Mouse (Mus musculus) heart, postnatal 36 days (tissue): Measurements from ENCODE around the gene Pitpnm2. TPM values are rescaled to one million over a fixed set of nuclear protein-coding genes. Genes with fewer than 3 reads are reported as not detected.

Experiments used
- DNase-seq, 2 experiments: peaks; one replicate each; pipeline ENCODE4 v3.0.0; 2021 to 2022
- intact Hi-C: fragments of 180-260 bp; cut with DNase I; formaldehyde crosslinking; loops from one replicate; pipeline ENCODE4 v1.15.1; 2025
- total RNA-seq, 2 experiments: library from RNA; stranded (reverse); gene quantifications; 2 replicates each; pipeline ENCODE4 v1.2.3; 2021

Pitpnm2 gene
- total RNA-seq, 2 experiments from 2014 or later, result 43.9 to 45.5 TPM

GRCm38 (mm10) chr5:124078794-124079416 lies 170.7 kb downstream of the Pitpnm2 start:
- intact Hi-C loops, result no loop called here
- DNase-seq, result no peak

- intact Hi-C loops, result no loop called here
- DNase-seq, result no peak
Observed at GRCm38 (mm10) chr5:124077856-124078460, 171.6 kb downstream of the Pitpnm2 start.

GRCm38 (mm10) chr5:124077241-124077640 lies 172.3 kb downstream of the Pitpnm2 start:
- DNase-seq, result no peak
- intact Hi-C loops, result no loop called here

DNA sequence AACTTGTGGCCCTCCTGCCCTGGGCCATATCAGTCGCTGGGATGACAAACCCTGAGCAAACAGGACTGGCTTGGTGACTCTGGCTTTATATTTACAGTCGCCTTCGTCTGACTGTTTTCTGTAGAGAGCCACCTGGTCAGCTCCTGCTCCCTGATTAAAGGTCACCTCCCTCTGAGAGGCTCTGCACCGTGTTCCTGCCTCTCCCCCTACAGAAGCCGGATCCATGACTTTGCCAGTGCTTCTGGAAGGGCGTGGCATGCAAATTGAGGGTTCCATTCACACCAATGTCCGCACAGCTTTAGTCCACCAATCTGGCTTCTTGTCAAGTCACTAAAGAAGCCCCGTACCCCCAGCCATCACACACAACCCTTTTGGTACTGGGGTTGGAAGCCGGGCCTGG lies 173.0 kb downstream of the Pitpnm2 start:
- intact Hi-C loops, result no loop called here
- DNase-seq, result no peak

DNA sequence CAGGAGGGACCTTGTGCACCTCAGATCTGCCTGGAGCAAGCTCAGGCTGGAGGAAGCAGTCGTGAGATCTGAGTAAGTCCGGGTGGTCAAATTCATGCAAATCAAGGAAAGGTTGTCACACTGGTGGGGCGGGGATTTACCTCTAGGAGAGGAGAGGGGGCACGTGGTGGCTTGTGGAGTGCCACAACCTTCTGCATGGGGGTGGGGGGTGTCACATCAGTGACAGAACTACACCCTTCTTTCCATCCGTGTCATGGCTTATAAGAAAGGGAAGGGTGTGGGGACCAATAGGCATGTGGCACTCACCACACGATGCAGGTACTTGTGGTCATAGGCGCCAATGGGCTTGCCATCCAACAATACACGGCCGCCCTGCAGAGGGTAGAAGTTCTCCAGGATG lies 173.8 kb downstream of the Pitpnm2 start:
- no peak for DNase-seq
- intact Hi-C loops, result no loop called here

GRCm38 (mm10) chr5:124074845-124075307 lies 174.7 kb downstream of the Pitpnm2 start:
- no peak for DNase-seq
- intact Hi-C loops, result no loop called here

DNA sequence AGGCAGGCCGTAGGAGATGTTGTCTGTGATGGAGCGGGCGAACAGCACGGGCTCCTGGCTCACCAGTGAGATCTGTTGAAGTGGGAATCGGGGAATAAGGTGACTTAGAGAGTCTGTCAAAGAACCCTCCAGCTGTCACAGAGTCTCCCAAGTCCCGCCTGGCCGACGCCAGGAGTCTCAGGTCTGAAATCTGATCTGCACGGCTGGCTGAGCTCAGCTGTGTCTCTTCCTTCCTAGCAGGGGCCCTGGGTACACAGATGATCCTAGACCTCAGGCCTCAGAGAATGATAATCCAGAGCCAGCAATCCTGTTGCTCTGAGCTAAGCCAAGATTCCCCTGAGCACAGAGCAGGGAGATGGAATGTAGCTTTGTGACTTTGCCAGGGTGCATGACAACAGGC lies 175.9 kb downstream of the Pitpnm2 start:
- intact Hi-C loops, result no loop called here
- no peak for DNase-seq

DNA sequence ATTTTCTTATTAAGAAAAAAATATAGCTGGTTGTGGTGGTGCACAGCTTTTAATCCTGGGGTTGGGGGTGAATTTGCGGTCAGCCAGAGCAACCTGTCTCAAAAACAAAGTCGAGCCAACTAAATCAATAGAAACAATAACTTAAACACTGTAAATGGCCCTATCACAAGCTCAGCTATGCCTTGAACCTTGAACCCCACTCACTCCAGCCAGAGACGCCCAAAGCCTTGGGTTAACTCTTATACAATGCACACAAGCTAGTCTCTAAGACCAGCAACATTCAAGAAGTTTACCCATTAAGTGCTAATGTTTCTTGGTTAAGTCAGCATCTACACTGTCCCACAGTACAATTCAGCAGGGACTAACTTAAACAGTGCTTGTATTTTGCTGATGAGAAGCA lies 179.9 kb downstream of the Pitpnm2 start:
- DNase-seq, result no peak

More for the DNA sequence above, 179.9 kb downstream of the Pitpnm2 start:
- intact Hi-C loops, result no loop called here

Other genes with a start within 250 kb of the Pitpnm2 start
- 10 to 100 TPM; 19.6 to 25.0 TPM for gene Vps37b, start 217.5 kb downstream of the Pitpnm2 start, total RNA-seq
- gene Abcb9, start 154.0 kb downstream of the Pitpnm2 start, total RNA-seq, result 1 to 10 TPM; 7.6 to 8.3 TPM
- 10 to 100 TPM; 14.4 to 16.2 TPM for gene Ogfod2, start 137.5 kb downstream of the Pitpnm2 start, total RNA-seq
- gene Arl6ip4, start 133.7 kb downstream of the Pitpnm2 start, total RNA-seq, result 10 to 100 TPM; 36.5 to 39.0 TPM
- gene Mphosph9, start 78.2 kb upstream of the Pitpnm2 start, total RNA-seq, result 1 to 10 TPM; 5.4 to 5.8 TPM
- 10 to 100 TPM; 12.1 to 13.1 TPM for gene 2810006K23Rik, start 78.3 kb upstream of the Pitpnm2 start, total RNA-seq
- gene Cdk2ap1, start 113.3 kb upstream of the Pitpnm2 start, total RNA-seq, result 100 to 1,000 TPM; 164 to 167 TPM
- gene Sbno1, start 176.2 kb upstream of the Pitpnm2 start, total RNA-seq, result 10 to 100 TPM; 65.3 to 71.7 TPM
- 100 to 1,000 TPM; 191 to 237 TPM for gene Kmt5a, start 190.2 kb upstream of the Pitpnm2 start, total RNA-seq
- gene Rilpl2, start 228.6 kb upstream of the Pitpnm2 start, total RNA-seq, result 1 to 10 TPM; 7.9 to 9.9 TPM
- gene Snrnp35, start 233.4 kb upstream of the Pitpnm2 start, total RNA-seq, result 10 to 100 TPM in 1 of 2 experiments, 1 to 10 TPM in 1; 9.7 to 18.2 TPM